Mouse (Mus musculus) cerebellum, postnatal 14 days (tissue): ENCODE measurements around the gene Dnajb8.
A peak's percentile ranks its signal among the peaks of the same experiment; 100 is the strongest.

Experiments
- DNase-seq, 2 experiments: peaks; one replicate each; pipeline ENCODE4 v3.0.0; 2021; ENCODE audit warnings: mixed read lengths in 2 of 2

Dnajb8 gene

DNA sequence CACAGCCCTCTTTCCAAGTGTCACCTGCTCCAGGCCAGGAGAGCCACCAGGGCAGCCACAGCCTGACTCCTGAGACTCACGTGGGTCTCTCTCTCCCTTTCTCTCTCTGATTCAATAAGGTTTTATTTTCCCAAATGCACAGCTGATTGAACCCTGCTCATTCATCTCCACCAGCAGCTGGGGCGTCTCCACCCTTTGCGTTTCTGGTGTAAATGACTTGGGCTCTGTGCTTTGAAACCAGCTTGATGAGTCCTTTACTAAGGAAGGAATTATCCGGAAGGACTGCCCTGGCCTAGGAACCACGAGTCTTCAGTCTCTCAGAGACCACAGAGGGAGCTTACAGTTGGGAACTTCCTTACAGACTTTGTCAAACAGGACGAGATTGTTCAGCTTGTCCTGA lies 10.2 kb downstream of the Dnajb8 start:
- DNase-seq = no peak

DNA sequence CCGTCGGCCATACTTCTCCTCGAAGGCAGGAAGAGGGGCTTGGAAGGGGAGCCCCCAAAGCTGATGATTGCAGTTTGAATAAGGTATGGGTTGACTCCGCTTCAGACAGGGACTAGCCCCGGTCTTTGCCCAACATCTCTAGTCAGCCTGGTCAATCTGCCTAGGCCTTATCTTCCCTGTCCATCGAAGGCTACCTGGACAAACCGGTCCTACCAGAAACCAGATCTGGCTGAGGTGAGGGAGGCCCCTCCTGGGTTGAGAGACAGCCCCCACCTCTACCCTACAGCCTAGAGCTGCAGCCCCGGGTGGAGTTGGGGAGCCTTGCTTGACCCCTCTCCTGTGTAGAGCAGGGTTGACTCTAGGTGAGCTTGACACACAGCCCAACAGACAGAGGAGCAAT lies 11.9 kb downstream of the Dnajb8 start:
- DNase-seq = no peak

DNA sequence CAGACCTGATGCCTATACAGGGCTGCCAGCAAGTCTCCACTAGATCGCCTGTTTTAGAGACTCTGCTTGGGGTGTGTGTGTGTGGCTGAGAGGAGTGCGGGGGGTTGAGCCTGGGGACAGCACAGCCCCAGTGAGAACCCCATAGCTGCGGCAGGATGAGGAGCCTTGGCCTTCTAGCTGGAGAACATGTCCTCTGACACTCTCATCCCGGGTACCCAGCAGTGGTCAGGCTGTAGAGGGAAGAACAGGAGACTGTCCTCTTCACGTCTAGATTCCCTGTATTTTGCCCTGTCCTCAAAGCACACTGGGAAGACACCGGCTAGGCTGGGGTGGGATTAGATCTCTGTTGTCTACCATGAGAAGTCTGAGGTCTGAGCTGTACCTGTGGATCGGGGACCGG lies 13.4 kb downstream of the Dnajb8 start:
- DNase-seq = no peak

DNA sequence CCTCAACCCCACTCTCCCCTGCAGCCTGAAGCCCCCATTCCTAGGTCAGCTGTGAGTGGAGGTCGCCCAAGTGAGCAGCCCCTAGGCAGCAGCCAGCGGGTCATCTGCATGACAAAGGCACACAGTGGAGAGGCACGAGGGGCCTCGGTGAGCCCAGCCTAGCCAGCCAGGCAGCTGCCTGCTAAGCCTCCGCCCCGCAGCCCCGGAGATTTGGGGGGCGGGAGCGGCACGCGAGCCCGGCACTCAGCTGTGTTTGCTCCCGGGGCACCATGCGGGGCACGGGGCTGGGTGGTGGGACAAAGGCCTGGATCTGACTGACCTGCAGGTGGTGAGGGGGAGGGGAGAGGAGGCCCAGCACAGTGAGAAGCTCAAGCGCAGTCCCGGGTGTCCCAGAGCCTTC lies 13.9 kb downstream of the Dnajb8 start:
- no peak for DNase-seq

DNA sequence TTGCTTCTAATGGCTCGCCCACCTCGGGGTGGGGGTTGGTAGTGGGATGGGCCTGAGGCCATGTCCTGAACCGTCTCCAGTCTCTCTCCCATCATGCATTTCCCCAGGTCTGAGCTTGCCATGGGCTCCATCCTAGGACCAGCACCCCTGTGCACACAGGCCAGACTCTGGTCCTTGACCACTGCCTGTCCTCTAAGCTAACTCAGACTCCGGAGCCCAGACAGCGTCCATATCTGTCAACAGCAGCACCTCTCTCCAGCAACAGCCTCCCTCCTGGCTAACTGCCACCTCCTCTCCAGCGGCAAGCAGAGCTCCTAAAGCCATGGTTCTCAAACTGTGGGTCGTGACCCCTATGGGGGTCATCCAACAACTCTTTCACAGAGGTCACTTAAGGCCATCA lies 14.4 kb downstream of the Dnajb8 start:
- DNase-seq = no peak

DNA sequence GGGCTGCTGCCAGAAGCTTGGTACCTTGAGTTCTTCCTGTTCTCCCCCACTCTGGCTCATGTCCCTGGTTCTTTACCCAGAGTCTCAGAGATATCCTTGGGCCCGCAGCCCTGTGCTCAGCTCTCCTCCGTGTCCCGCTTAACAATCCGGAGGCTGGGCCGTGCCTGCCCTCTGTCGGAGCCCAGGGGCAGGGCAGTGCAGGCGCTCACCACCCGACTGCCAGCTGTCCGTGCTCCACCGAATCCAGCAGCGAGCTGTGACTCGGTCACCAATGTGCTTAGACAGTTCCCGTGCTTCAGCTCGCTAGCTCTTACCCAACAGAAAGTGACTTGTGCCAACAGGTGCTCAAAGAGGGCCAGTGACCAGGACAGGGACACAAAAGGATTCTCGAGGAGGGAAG lies 20.5 kb downstream of the Dnajb8 start:
- peak; percentile 65 to 72 for DNase-seq

DNA sequence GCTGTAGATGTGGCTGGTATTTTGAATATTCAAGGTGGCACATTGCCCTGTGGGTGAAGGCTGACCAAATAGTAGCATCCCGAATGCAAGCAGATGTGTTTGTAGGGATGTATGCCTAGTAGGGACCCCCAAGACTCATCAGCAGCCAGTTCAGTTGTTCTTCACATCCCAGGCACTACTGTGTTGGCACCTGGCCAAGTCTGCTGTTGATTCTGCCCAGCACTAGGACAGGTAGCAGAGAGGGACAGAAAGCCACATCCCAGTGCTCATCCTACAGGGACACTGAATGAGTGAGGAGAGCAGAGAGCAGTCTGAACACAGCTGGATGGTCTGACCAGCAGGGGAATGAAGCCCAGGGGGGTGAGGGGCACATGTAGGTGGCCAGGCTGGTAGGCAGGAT lies 27.2 kb downstream of the Dnajb8 start:
- DNase-seq = peak in 1 of 2 experiments; percentile 29

DNA sequence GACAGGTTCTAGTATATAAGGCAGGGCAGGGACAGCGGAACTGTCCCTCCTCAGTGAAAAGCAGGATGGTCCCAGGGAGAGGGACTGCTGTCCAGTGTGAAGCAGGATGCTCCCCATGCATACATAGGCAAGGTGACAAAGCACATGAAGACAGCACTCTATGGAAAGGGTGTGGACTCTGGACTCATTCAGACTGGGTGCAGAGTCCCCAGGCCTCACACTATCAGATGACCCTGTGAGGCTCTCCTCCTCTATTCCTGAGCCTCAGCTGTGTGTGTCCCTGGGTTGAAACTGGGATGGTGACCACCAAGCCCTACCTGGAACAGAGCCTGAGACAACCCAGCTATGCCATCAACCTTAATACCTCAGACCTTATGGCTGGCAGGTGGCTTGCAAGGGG lies 29.3 kb downstream of the Dnajb8 start:
- DNase-seq = no peak

DNA sequence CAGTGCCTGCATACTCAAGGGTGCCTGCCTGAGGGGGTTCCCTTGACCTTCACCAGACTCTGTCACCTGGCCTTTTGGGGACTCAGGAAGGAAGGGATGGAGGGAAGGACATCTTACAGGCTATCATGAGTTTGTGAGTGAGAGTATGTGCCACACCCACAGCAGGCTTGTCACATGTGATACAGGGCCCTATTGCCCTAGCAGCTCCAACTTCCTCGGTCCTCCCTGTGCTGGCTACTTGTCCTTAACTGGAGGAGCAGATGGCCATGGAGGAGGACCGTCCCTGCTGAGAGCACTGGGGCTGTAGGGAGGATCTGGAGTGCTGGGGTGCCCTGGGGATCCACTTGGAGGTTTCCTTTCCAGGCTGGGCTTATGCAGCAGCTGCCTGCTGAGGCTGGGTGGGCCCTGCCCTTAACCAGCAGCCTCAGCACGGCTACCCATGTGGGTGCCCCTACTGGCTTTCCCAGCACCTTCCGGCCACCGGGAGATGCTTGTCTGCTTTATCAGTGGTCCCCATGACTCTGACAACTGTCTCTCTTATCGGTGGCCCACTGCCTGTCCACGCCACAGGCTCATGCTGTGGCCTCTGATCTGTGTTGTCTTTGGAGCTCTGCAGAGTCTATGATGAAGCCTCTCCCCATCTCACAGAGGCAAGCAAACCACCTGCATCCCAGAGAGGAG lies 29.9 kb downstream of the Dnajb8 start:
- DNase-seq = no peak

DNA sequence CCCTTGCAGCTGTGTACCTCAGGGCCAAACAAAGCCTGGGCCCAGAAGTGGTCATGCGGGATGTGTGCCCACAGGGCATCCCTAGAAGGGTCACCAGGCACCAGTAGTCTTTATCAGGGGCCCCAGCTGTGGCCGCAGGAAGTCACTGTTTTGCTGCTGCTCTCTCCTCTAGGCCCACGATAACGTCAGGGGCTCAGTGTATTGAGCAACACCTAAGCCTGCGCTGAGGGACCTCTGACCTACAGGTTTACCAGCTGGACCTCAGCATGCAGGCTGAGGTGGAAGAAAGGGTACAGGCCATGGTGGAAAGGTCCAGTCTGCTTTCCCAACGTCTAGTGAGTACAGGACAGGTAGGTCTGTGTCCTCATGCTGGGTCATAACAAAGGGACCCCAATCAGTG lies 32.0 kb downstream of the Dnajb8 start:
- DNase-seq = no peak

DNA sequence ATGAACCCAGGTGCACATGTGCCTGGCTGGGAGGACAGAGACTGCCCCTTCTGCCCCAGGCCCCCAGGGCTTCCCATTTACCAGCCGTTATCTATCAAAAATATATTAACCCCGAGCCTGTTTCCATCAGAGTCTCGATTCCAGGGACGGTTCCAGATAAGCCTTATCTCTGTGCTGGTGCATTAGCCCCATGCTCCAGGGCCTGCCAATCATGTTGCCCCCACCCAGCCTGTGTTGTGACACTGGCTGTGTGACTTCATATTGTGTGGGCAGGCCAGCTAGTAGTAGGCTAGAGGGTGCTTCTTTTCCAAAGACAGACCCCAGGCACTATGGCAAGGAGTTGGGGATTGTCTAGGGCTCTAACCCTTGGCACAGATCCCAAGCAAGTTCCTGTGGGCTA lies 33.4 kb downstream of the Dnajb8 start:
- no peak for DNase-seq

DNA sequence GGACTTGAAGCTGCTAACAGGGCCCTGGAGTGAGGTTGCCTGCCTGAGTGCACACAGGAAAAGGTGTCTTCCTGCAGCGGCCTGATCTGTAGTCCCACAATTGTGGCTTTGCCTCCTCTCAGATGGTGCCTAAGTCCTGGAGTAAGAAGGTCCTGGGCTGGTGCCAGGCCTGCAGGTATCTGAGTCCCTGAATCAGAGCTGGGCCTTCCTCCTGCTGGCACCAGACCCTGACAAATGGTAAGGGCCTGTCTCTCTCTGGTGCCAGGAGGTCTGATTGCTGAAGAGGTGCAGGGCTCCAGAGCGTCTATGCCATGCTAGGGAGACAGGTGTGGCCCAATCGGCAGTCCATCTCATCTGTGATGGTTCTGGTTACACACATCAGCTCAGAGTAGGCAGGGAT lies 37.6 kb downstream of the Dnajb8 start:
- DNase-seq = peak; percentile 71 to 79

DNA sequence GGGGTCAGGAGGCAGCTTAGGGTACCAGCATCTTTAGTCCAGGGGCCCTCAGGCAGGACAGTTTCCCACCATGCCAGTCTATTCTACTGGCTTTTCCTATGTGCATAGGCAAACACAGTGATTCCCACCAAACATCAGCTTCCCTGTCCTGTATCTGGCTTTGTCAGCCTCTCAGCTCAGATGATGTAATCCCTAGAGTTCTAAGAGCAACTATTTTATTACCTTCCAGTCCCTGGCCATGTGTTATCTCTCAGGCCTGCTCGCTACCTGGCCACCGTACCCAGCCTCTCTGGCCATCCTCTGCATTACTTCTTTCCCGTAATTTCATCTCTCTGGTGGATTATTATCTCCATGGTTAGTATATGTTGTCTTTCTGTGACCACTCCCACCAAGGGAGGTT lies 38.6 kb downstream of the Dnajb8 start:
- DNase-seq = no peak

DNA sequence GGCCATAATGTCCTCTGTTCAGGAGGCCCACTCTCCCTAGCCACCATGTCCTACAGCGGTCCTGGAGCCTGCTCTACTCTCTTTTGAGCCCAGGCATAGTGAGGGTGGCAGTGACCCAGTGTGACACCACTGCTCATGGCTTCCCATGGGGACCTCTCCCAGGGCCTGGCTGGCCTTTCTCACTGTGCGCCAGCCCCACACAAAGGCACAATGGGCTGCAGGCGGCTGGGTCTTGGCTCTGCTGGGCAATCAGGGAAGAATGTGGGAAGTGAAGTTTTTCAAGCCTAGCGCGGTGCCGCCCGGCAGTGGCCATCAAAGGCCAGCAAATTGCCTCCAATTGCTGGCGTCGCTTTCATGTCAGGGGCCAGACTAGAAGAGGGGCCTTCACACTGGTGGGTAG lies 40.1 kb downstream of the Dnajb8 start:
- DNase-seq = no peak

DNA sequence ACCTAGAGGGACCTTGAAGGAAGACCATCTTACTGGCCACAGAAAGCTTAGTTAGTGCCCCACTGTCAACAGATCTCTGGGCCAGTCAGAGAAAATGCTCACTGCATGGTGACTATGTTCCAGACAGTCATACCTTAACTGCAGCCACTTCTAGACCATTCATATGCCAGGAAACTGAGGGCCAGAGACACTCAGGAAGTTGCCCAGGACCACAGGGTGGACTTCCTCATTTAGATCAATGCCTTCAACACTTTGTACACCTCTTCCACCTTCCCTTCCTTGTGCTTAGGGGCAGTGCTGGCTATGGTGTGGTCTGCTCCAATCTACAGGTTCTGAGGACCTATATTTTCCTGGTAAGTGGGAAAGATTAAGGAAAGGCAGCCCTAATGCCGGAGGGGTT lies 43.3 kb downstream of the Dnajb8 start:
- DNase-seq = no peak

DNA sequence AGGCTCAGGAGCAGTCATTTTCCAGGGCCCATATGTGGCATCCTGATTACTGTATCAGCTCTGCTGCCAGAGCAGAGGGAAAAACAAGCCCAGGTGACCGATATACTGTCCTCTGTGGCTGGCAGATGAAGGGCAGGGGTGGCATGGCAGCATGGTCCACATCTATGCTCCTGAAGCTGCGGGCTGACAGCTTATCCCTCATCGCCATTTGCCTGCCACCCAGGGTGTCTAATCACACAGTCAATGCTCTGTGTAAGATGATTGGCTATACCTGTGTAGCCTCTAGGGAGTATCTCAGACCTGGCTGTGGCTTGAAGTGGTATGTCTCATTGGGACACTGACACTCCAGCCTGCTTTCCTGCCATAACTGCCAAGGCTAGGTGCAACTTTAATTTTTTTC lies 44.0 kb downstream of the Dnajb8 start:
- DNase-seq = no peak

DNA sequence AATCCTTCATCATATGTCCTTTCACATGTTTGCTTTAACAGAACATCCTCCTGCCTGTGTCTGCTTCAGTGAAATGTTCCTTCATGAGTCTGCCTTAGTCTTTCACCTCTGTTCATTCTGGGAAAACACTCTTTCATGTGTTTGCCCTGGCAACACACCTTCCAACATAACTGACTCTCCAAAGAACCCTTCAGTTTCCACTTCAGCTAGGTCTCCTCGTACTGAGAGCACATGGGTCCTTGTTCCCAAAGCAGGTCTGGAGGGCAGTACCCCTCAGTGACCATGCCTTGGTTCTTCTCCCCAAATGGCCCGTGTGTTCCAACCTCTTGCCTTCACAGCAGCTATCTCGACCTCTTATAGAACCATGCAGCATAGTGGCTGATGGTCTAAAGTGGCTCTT lies 45.0 kb downstream of the Dnajb8 start:
- no peak for DNase-seq

DNA sequence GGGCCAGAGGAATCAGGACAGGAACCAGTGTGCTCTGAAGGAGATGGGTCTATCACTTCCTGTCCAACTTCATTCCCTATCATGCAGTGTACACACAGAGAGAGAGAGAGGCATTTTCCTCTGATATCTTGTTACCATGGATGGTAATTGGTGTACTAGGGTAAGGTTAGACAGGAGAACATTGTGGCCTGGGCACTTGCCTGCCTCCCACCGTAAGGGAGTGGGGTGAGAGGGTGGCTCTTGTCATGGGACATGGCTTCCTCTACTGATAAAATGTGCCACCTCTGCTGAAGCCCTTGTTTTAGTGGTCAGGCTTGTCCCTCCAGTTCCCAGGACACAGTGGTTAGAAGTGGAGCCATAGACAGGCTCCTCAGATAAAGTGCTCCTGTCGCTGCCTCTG lies 45.9 kb downstream of the Dnajb8 start:
- DNase-seq = no peak

DNA sequence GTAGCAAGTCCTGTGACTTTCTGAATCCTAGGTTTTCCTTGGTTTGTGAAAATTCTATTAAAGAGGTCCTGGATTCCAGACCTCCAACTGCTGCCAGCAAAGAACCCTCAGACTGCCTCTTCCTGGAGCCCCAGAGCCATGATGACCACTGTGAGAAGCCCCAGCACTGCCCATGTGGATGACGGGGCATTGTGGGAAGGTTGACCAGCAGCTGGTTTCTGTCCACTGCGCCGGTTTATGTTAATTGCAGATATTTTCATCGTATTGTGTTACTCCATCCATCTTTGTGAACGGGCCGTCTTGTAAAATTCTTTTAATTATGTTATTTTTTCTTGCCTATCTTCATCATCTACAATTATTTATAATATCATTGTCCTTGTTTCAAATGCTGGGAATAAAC lies 52.6 kb downstream of the Dnajb8 start:
- no peak for DNase-seq

DNA sequence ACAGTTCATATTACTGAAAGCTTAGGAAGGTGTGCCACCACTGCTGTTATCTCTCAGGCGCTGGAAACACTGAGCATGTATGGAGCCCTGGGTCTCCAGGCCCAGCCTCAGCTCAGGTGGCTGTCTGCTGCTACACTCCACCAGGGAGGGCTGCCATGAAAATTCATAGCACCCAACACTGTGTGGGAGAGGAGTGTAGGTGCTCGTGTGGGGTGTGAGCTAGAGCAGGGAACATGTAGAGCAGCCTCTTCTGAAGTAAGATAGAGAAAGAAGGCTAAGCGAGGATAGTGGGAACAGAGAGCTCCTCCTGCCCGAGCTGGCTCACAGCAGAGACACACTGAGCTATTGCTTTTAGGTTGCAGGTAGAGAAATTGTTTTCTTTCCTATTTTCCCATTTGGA lies 54.2 kb downstream of the Dnajb8 start:
- no peak for DNase-seq

DNA sequence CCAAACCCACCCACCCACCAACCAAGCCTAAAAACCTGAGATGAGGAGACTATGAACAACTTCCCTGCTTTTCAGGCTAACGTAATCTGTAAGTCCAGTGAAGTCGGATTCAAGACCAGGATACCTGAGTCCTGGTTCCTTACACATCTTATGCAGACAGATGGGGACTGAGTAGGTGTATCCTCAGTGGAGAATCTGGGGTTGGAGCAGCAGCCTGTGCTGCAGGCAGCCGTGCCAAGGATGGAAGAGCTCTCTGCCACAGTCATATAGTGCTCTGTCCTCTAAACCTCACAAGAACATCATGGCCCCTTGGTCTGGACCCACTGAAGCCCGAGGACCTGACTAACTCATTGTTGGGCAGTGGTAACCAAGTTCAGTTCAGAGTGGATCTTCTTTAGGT lies 55.2 kb downstream of the Dnajb8 start:
- no peak for DNase-seq

DNA sequence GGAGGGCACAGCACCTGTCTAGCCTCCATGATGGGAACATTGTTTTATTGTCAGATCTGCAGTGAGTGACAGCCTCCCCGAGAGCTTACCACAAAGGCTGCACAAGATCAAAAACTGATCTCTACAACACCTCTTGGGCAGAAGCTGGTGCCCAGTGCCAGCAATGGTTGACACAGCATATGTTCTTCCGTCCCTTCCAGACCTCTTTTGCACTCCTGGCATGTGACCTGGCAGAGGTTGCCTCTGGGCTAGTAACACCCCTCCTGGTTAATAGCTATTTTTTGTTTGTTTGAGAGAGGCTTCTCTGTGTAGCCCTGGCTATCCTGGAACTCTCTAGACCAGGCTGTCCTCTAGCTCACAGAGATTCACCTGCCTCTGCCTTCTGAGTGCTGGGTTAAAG lies 56.1 kb downstream of the Dnajb8 start:
- DNase-seq = peak; percentile 31 to 38

DNA sequence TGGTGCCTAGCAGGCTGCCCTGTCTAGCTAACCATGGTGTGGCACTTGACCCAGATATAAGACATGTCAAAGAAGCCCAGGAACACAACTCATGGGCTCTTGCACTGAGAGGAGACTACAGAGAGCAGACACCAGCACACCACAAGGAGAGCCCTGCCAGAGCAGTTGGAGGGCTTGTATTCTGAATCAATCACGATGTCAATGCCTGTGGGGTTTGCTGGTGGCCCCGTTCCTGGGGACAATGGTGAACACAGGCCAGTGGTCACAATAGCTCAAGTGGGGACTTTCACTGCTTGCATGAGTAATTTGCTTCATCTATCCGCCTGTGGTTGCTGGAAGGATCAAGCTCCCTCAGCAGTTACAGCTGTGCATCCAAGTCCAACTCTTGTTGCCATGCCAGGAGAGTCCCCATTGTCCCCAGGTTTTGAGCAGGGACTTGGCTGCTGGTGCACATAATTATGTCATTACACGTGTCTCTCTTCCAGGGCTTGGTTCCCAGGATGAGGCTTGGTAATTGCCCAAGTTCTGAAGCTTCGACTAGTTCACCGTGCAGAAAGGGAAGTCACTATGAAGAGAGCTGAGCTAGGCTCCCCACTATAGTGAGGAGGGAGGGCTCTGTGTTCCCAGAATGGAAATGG lies 68.2 kb downstream of the Dnajb8 start:
- DNase-seq = peak; percentile 37 to 42

DNA sequence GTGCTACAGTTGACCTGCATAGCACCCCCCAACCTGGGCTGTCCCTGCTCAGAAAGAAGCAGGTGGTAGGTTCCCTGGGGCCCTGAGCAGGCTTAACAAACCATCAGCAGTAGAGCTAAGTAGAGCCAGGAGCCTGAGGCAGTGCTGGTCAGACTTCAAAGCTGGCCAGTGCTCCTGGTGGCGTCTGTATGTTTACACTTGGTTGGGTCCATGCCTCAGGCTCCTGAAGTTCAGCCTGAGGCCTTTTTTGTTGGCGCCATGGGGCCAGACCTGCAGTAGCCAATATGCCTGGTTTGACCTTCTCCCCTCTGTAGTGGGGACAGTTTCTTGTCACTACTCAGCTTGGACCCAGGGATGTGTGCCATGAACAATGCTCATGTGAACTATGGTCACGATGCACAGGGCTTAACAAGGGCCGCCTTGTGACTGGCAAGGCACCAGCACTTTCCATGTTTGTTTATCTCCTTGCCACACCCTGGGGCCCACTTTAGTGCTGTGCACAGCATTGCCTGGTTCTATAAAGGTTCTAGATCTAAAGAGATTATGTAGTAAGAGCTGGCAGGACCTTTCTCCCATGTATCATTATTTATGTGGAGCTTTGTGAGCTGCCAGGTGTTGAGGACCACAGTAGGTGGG lies 70.3 kb downstream of the Dnajb8 start:
- DNase-seq = no peak

DNA sequence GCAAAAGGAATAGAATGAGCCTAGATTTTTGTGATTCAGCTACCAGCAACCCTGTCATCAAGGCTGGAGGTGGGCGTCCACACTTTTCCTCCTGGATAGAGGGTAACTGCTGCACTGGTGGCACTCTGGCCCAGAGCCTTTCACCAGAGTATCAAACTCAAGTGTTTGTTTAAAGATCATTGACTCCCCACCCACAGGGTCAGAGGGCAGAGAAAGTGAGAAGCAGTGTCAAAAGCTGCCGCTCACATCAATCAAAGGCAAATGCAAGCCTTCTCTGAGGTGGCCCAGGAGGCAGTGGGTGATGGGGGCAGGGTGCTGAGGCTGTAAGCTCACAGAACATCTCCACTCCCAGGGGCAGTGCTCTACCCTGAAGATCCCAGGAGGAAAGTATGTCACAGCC lies 77.4 kb downstream of the Dnajb8 start:
- DNase-seq = no peak
